Mouse (Mus musculus): ENCODE measurements around the gene Cbfb. TPM values are rescaled to one million over a fixed set of nuclear protein-coding genes. Genes with fewer than 3 reads are reported as not detected.
A peak's percentile ranks its signal among the peaks of the same experiment; 100 is the strongest.
"Not testable (repeated sequence)": the region's sequence is repeated elsewhere in the genome, so short reads cannot be mapped to it uniquely, and the experiment has no call there.

Gene Cbfb
- total RNA-seq (2021), result 10 to 100 TPM; 19.6 to 21.7 TPM
- long read RNA-seq, experiment 1, transcript Cbfb-202 (6 exons, 2,891 nt), result major isoform, 11 of 19 reads
- long read RNA-seq, experiment 1, partial matches to known transcripts, result 0 of 19 reads
- long read RNA-seq, experiment 1, other reads (novel, unspliced or antisense), result 4 of 19 reads
- long read RNA-seq, experiment 2, transcript Cbfb-202 (6 exons, 2,891 nt), result major isoform, 9 of 13 reads
- long read RNA-seq, experiment 2, partial matches to known transcripts, result 0 of 13 reads
- long read RNA-seq, experiment 2, other reads (novel, unspliced or antisense), result 1 of 13 reads

DNA sequence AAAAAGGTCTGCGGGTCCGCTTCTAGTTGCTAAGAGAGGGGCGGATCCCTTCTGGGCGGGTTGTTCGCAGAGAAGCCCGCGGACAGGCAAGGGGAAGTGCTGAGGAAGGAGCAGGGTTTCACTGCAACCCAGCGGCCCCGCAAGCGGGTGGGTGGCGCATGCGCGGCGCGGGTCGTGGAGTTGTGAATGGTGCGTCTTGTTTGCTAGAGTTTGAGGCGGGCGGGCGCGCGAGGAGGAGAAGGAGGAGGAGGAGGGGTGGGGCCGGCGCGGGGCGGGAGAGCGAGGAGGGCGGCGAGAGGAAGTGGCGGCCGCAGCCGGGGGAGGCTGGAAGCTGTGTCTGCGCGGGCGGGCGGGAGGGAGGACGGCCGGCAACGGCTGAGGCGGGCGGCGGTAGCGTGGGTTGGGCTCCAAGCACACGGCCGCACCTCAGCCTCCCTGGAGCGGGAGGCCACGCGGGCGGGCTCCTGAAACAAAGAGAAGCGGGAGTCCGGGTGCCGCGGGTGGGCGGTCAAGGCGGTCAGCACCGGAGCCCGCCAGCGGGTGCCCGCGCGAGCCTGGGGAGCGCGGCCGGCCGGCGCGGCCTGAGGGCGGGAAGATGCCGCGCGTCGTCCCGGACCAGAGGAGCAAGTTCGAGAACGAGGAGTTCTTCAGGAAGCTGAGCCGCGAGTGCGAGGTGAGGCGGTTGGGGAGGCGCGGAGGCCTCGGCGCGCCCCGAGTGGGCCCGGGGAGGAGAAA, at the start of gene Cbfb:
TSS of gene Cbfb (plus strand) at position 294 of the 735 bp plus-strand sequence.
- DNase-seq, result peak; percentile 95 to 98

DNA sequence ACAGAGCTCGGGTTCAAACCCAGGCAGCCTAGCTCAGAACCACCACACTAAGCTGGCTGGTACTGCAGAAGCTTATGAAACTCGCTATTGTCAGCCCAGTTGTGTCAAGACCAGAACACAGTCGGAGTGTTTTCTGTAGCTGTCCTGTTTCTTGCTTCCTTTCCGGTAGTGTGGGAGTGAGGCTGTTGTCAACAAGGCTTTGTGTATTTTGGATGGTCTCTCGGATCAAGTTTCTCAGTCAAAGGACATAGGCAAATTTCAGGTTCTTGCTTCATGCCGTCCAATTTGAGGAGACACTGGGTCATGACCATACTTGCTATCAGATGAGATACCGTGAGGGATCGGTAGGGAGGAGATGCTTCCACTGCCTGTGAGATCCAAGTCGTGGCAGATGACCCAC, 40.6 kb upstream of the Cbfb start:
- DNase-seq, result no peak

DNA sequence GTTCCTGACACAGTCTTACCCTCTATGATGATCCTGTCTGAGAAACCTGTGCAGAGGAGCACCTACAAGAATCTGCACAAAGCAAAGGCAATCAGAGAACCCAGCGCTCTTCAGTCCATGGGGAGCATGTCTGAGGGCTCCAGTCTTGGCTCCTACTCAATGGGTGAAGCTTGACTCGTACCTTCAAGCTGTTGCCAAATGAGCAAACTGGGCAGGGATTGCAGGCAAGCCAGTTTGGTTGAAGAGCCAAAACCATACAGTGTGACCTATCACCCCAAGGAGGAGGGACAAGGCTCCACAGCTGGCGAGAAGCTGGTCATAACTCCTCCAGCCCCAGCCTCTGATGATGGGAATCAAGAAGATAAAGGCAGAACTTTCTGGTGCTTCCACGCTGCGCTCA, 39.0 kb upstream of the Cbfb start, which contains the start of gene Ces4a:
TSS of gene Ces4a (plus strand) at position 292 of the 400 bp plus-strand sequence.
- no peak for DNase-seq

DNA sequence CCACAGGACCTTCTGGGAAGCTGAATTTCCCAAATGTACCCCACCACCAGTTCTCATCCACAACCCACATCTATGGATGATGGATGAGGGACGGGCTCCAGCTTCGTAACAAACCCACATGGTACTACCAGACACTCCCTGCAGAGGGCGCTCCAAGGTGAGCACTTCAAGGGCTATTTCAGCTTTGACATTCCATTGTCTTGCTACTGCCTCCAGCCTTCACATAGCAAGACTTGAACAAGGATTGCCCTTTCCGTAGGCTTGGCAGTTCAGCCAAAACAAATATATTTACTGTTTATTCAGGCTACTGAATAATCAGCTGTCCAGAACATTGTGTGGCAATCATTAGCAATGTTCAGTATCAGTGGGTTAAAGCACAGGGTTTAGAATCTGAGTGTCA, 32.1 kb upstream of the Cbfb start:
- peak; percentile 60 to 91 for DNase-seq

DNA sequence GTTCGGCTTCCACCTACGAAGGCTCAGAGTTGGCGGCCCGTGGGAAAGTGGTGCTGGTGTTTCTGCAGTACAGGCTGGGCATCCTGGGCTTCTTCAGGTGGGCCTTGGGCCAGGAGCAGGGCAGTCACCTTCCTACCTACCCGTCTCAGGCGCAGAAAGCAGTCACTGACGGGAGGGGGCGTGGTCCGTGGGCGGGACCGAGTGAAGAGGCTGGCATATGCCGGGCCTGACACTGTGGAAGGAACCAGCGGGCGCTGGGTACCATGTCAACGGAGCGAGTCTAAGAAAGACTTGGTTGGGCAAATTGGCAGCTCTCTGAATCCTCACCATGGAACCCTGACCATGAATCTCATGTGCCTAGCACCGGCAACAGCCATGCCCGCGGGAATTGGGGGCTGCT, 28.1 kb upstream of the Cbfb start:
- DNase-seq, result no peak

DNA sequence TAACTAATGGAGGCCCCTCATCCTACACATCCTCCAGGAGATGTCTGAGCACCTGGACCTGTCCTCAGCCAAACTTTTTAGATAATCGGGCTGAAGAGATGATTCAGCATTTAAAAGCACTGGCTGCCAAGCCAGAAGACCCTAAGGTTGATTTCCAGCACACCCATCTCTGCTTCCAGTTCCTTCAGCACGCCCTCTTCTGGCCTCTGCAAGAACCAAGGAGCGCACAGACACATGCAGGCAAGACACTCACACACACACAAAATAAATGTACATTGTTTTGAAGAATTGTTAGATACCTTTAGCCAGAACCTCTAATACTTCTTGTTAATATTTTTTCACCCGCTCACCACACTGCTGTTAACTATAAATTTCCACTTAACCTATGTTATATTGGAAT, 18.8 kb upstream of the Cbfb start:
- DNase-seq, result no peak

DNA sequence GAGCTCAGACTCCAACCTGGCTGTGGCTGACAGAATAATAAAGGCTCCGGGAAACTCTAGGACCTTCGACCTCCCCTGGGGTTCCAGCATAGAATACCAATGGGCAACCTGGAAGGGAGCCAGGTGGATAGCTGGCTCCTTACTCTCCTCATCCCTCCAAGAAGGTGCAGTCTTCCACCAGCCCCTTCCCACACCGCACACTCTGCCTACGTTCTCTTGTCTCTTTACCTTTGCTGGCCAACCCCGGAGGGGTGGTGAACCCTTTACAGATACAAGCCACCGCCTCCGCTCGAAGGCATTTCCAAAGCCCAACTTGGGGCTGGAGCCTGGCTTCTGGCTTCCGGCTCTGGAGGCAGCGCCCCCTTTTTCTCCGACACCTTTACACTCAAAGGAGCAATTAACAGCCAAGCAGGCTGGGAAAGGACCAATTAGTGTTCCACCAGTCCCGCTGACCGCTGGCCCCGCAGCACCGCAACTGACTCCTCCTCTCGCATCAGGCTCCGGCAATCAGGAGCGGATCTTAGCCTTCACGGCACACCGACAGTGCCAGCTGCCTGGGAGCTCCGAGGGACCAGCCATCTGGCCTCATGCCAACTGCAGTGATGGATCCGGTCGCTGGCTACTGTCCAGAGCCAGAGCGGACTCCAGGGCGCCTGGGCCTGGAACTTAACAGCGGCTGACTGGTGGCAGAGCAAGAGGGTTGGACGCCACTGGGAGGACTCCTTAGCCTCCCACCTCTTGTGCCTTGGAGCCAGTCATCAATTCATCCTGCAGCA, 17.7 kb upstream of the Cbfb start:
- peak; percentile 68 to 72 for DNase-seq

DNA sequence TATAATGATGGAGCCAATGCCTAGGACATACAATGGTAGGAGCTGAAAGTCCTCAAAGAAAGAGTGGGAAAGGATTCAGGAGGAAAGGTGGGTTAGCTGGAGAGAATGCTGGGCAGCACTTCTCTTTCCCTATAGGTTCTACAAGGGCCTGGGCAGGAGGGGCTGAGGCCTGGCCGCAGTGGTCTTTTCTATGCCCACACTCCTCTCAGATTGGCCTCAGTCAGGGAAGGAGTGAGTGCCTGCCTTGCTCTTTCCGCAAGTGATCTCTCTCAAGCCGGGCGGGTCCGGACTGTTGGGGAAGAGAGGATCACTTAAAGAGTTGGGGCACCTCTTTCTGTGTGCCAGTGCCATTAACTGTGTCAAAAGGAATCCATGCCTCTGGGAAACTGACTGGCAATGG, 16.2 kb upstream of the Cbfb start:
- no peak for DNase-seq

DNA sequence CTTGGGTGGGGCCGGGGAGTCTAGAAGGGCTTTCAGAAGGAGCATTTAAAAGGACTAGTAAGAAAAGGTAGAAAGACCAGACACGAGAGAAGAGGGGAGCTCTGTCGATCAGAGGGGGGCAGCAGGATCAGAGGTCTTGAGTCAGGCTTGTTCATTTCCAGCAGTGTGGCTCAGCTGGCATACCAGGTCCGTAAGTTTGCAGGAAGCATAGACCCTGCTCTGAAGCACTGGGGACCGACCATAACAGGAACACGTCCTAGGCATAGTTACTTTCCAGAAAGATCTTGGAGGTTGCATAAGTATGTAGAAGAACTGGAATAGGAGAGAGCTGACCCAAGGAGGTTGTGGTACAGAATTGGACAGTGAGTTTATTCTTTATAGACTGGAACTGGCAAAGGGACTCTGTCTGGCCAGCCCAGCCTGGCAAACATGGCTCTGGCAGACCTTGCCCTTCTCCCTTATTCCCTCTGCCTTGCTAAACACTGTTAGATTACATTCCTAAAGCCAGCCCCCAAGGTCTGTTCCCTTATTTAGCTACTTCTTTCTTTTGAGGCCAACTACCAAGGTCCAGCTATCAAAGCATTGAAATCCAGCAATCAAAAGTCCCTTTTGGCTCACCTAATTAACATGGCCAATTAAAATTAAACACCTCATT, 15.3 kb upstream of the Cbfb start:
- DNase-seq, result no peak

DNA sequence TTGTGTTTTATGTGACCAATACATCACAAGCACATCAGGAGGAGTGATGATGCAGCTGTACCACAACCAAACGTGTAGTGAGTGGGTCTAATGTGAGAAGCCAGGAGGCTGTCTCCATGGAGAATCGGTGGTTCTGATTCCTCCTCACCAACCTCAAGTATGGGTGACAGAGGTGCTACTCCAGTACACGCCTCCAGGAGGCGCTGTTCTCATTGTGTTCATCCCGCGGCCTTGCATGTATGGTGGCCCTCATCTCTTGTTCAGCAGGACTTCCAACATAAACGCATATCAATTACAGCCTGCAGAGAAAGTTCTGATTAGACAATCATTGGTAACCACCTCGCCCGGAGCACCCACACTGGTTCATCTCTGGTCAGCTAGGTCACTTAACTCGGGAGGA, 12.9 kb upstream of the Cbfb start:
- peak; percentile 44 to 61 for DNase-seq

DNA sequence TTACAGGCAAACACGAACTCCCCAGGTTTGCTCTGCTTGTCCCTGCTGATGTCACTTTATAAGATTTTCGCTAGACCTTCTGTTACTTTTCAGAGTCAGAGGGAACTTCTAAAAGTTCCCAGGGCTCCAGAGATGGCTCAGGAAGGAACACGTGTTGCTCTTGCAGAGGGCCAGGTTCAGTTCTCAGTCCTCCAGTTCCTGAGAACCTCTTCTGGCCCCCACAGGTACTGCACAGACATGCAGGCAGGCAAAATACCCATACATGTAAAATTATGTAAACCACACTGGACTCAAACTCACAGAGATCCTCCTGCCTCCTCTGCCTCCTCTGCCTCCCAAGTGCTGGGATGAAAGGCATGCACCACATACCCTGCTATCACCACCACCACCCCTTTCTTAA, 12.4 kb upstream of the Cbfb start:
- no peak for DNase-seq

DNA sequence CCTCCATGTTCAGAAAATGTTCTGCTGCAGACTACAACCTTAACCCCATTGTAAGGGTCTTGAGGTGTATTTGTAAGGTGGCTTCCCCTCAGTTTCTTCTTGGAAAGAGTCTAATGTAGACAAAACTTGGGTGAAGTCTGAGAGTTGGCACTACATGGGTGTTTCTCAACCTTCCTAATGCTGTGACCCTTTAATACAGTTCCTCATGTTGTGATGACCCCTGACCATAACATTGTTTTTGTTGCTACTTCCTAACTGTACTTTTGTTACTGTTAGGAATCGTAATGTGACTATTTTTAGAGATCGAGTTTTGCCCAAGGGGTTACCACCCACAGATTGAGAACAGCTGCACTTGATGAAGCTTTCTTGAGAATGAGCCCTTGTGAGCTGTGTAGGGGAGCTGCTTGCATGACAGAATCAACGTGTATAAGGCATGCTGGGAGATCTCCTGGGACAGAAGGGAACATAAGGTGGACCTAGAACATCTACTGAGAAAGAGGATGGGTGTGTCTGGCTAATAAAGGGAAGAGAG, 9.3 kb upstream of the Cbfb start:
- no peak for DNase-seq

DNA sequence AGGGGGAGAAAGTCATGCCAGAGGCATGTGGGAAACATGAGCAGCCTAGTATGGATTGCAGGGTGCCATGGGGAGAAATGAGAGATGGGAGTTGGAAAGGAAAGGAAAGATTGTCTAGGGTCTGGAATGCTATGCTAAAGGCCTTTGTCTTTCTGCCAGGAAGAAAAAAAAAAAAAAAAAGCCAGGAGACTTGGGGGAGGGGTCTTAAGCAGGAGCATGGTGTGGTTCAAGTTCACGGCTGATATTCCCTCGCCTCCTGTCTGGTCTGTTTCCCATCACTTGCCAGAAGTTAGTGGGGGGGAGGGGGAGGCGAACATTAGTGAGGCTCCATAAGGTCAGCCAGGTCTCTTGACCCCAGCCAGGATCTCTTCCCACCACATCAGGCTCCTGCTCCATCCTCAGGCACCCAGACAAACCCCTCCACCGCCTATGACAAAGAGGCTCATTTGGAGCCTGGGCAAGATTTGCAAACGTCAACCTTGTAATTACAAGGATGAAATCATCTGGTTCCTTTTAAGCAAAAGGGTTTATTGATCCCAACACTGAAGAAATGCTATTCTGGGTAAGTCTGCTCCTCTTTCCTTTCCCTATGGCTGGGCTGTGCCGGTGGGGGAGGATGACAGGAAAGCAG, 6.1 kb upstream of the Cbfb start:
- no peak for DNase-seq

DNA sequence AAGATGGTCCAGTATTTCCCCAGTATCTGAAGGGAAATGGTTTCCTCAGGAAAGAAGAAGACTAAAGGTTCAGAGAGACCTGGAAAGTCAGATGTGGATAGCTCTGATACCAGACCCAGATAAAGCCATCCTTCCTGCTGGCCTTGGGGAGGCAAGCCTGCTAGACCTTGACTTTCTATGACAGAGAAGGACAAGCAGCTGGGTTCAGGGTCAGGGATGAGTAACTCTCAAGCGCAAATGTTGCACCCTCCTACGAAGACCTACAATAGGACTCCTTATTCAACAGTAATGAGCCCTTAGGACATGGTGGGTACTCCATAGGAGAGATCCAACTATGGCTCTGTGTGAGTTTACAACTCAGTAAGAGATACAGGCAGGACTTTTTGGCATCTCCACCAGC, 5.3 kb upstream of the Cbfb start:
- no peak for DNase-seq

DNA sequence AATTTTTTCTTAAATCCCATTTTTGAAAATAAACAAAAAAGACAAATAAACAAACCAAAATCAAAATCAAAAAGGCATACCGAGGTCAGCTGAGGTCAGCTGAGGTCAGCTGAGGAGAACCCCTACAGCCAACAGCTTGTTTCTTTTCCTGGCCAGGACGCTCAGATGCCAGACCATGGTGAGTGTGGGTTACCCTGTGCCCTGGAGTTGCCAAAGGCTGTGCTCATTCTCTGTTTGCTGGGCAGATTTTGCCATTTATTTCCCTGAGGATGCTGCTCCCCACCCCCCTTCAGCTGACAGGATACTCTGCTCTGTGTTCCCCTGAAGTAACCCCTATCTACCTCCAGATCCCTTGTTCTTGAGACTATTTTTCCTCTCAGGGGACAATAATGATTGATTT, 3.4 kb upstream of the Cbfb start:
- DNase-seq, result no peak

DNA sequence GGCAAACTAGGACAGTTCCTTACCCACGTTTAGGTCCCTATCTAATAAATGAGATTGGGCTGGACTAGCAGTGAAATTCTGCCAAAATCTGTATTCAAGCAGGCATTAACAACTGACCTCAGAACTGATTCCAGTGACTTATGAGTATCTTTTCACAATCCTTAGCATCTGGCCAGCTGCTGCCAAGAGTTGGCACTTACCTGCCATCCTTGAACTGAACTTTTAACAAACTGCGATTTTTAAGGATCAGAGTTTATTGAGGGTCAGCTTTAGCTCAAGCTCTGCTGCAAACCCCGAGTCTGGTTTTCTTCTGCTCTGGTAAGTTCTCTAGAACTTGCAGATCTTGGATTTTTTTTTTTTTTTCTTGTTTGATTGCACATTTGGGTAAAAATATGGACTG, 892 bp upstream of the Cbfb start:
- no peak for DNase-seq

DNA sequence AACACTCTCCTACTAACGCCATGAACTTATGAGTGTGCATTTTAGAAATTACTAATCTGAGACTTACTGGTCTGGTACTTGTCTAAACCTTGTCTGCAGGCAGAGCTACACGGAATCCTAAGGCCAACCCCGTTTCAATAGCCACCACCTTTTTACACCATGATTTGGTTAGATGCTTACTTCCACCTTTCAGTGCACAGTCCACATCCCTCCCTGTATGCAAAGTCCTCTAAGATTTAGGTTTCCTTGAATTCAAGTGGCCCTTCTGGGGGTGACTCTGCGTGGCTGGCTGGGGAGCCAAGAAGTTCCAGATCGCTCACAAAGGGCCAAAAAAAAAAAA, 463 bp upstream of the Cbfb start:
- DNase-seq, result no peak

DNA sequence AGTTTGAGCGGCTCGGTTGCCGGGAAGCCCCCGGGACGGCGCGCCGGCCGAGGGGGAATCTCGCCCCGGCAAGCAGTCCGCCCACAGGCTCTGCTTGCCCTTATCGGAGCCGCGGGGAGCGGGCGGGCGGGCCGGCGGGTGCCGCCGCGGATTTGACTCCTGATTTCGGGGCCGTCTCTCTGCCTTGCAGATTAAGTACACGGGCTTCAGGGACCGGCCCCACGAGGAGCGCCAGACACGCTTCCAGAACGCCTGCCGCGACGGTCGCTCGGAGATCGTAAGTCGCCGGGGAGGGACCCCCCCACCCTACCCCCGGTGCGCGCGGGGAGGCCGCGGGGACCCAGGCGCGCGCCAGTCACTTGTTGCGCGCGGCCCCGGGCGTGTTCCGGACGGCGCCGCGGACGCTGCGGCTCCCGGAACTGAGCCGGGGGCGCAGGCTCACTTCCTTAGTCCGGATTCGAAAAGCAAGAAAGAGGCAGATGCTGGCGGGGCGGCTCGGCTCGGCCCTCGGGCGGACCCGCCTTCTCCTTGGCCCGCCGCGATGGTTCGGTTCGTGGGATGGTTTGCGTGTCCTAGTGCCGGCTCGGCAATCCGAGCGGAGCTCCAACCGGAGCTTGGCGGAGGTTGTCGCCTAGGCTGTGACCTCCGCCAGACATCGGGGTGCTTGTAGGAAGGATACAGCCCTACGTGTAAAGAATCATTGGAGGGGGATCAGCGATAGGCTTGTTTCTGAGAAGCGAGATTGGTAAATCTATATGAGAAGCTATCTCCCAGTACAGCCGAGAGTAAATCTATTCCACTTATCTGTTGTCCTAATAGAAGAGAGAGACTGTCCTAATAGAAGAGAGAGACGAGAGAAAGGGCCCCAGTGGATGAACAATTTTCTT, 885 bp downstream of the Cbfb start:
- DNase-seq, result peak; percentile 78 to 81

DNA sequence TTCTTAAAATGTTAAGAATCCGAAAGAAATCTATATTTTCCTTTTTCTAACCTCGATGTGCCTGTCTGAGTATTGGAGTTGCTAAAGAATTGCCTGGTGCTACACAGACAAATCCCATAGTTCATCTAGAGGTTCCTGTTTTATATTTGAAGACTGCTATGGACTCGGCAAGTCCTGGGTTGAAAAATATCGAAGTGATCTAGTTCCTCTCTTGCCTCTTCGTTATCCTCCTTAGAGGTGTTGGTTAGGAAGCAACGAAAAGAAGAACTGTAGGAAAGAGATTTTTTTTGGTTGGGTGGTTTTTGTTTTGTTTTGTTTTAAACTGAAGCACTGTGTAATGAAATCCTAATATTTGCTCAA, 1.5 kb downstream of the Cbfb start:
- no peak for DNase-seq

DNA sequence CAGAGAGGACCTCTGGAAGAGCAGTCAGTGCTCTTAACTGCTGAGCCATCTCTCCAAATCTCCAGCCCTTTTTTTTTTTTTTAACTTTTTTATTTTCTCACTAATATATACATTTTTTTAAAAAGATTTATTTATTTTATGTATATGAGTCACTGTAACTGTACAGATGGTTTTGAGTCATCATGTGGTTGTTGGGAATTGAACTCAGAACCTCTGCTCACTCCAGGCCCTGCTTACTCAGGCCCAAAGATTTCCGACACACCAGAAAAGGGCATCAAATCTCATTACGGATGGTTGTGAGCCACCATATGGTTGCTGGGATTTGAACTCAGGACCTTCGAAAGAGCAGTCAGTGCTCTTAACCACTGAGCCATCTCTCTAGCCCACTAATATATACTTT, 4.8 kb downstream of the Cbfb start:
- DNase-seq, result not testable (repeated sequence)

DNA sequence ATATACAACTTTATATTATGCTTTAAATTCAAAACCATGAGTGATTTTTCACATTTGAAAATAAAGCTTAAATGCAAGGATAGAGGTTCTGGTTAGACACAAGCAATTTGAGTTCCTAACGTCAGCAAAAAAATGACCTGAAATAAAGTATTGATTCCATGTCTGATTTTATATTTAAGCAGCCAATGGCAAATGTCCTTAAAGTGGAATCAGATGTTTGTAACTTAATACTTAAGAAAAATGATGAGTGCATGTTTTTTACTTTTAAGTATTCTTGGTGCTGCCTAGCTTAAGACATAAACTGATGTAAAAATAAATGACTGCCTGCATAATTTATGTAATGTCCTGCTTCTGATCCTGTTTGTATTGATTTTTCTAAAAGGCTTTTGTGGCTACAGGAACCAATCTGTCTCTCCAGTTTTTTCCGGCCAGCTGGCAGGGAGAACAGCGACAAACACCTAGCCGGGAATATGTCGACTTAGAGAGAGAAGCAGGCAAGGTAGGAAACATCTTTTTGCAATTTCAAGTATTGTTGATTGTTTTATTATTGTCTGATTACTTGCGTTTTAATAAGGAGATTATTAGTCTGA, 7.8 kb downstream of the Cbfb start:
- no peak for DNase-seq

All from heart, adult 18-20 months (tissue).